Mouse (Mus musculus) lung, adult 2 months (tissue): Measurements from ENCODE around the gene Pbx4.

Experiments used
- CTCF ChIP-seq: fragments of 200-500 bp; IDR thresholded peaks from 2 replicates; pipeline ENCODE4 v1.5.1; 2011; ENCODE audit warnings: mild to moderate bottlenecking, low read length, control low read depth; ENCODE audit not compliant: insufficient read depth
- POLR2A ChIP-seq: fragments of 200-500 bp; IDR thresholded peaks from 2 replicates; pipeline ENCODE4 v1.6.1; 2011; ENCODE audit warnings: low read depth, mild to moderate bottlenecking, control low read depth, low read length, borderline replicate concordance; ENCODE audit errors: extremely low read depth

DNA sequence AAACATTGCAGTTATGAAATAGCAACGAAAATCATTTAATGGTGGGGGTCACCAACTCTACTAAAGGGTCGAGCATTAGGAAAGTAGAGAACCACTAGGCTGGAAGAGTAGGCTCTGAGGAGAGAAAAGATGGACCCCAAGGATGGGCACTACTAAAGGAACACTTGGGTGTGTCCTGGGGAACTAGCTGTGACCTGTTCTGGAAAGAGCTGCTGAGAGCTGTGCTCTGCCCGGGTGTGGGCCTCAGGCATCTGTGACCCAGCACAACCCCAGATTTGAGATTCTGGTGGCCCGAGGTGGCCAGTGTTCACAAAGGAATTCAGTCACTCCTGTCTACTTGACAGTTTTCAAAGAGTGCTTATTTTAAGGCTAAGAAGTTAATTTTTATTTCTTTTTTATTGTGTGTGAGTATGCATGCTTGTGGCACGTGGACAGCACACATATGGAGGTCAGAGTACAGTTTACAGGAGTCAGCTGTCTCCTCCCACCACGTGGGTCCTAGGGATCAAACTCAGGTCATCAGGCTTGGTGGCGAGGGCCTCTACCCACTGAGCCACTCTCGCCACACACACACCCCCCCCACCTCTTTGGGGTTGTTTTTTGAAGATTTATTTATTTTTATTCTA is 4.9 kb downstream of the Pbx4 start:
- TF ChIP-seq CTCF, result no peak
- TF ChIP-seq POLR2A, result no peak
